Mouse (Mus musculus): ENCODE measurements around the gene Pgap2. TPM values are rescaled to one million over a fixed set of nuclear protein-coding genes. Genes with fewer than 3 reads are reported as not detected.

The Pgap2 gene
- 35.2 and 48.2 TPM in 2 replicates for total RNA-seq (2017)

DNA sequence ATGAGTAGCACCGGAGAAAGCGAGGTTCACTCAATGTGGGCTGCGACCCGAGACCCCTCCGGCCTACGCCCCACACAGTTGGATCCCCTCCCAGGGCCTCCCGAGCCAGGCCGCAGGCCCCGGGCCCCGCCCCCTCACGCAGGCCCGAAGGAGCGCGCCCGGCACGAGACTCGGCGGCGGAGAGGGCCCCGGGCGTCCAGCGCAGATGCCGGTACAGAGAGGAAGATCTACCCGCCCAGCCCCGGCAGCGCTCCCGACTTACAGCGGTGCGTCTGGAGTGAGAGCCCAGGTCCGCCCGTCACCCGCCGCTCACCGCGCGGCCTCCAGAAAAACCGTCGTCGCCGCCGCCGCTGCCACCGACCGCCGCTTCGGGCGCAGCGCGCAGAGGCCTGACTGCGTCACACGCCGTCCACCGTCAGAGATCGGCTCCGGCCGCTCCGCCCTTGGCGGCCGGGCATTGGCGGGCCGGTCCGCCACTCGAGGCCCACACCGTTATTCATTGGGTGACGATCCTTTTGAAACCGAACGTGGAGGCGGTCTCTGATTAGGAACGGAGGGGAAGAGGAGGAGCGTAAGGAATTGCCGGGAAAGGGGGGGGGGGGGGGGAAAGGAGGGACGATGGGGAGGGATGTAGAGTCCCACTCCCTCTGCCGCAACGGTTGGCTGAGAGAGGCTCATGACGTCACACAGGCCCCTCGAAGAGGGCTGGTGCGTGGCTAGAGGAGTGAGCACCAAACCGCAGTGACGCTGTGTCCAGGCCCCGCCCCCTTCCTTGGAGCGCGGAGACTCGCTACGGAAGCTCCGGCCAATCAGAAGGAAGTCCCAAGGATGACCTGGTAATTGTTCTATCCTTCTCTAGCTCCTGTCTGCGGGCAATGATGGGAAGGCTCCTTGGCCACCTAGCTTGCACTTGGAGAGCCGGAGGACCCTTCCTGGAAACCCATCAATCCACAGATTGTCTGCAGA, at the start of gene Pgap2, which contains the start of gene Nup98:
Pgap2 (plus strand) TSS at position 453 of the 966 bp plus-strand sequence.
Nup98 (minus strand) TSS at position 421 of the 966 bp plus-strand sequence.
- peak; percentile 94 to 95 for ATAC-seq (replicated peaks in 1 of 2; ENCODE audit: insufficient read depth in 1 of 2, low FRiP score in 2 of 2, low TSS enrichment in 1 of 2, low read depth in 1 of 2, poor library complexity in 2 of 2, severe bottlenecking in 2 of 2)

DNA sequence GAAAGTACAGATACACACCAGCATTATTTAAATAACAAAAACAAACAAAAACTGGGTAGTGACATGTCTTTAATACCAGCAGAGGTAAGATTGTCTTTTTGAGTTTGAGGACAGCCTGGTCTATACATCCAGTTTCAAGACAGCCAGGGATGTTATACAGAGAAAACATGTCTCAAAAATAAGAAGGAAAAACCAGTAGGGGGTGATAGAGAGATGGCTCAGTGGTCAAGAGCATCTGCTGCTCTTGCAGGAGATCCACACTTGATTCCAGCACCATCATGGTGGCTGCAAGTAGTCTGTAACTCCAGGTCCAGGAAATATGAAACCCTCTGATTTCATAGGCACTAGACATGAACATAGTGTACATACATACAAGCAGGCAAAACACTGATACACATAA, 39.7 kb upstream of the Pgap2 start:
- no peak for ATAC-seq (replicated peaks in 1 of 2; ENCODE audit: insufficient read depth in 1 of 2, low FRiP score in 2 of 2, low TSS enrichment in 1 of 2, low read depth in 1 of 2, poor library complexity in 2 of 2, severe bottlenecking in 2 of 2)

DNA sequence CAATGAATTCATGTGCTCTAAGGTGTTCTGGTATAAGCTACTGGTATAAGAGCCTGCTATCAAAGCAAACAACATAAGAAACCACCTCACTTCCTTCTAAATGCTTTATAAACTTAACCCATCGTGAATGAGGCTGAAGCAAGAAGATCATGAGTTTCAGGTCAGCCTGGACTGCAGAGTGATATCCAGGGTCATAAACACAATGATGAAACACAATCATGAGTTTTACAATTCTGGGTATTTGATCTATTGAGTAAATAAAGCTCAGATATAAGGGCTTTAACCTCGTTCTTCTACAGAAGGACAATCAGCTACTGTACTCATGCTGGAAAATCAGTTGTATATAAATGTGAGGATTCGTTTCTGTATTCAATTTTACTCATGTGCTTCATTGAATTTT, 26.2 kb upstream of the Pgap2 start:
- no peak for ATAC-seq (replicated peaks in 1 of 2; ENCODE audit: insufficient read depth in 1 of 2, low FRiP score in 2 of 2, low TSS enrichment in 1 of 2, low read depth in 1 of 2, poor library complexity in 2 of 2, severe bottlenecking in 2 of 2)

DNA sequence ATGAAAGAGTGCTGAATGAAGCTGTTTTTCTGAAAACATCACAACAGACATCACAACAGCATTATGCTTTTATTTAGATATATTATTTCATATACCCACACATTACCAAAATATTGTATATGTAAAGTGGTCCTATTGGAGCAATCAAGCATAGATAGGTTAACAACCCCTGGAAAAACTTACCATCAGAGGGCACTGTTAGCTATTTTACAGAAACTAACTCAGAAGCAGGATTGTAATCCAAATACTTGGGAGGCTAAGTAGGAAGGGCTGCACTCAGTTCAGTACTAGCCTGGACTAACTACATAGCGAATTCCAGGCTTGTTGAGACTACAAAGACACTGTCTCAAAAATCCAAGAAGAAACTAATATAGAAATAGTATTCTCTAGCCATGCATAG, 17.7 kb upstream of the Pgap2 start:
- ATAC-seq (replicated peaks in 1 of 2; ENCODE audit: insufficient read depth in 1 of 2, low FRiP score in 2 of 2, low TSS enrichment in 1 of 2, low read depth in 1 of 2, poor library complexity in 2 of 2, severe bottlenecking in 2 of 2): no peak

DNA sequence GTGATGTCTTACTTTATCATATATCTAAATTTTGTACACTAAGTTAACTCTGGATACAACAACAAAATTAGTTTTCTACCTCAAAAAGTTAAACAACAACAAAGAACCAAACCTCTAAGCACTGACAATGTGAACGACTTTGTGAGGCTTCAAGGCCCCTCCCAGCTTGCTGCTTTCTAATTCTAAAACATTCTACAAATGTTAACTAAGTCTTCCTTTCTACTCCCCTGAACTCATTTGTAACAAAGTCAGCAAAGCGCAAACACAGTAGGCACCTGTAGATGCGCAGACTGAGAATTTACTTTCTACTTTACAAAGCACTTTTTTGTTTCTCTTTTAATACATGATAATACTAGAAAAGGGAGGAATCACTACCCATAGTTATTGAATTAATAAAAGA, 9.4 kb upstream of the Pgap2 start:
- ATAC-seq (replicated peaks in 1 of 2; ENCODE audit: insufficient read depth in 1 of 2, low FRiP score in 2 of 2, low TSS enrichment in 1 of 2, low read depth in 1 of 2, poor library complexity in 2 of 2, severe bottlenecking in 2 of 2): no peak

- ATAC-seq (replicated peaks in 1 of 2; ENCODE audit: insufficient read depth in 1 of 2, low FRiP score in 2 of 2, low TSS enrichment in 1 of 2, low read depth in 1 of 2, poor library complexity in 2 of 2, severe bottlenecking in 2 of 2): no peak
These were observed 8.8 kb upstream of the Pgap2 start for GRCm38 (mm10) chr7:102200996-102201785.

- no peak for ATAC-seq (replicated peaks in 1 of 2; ENCODE audit: insufficient read depth in 1 of 2, low FRiP score in 2 of 2, low TSS enrichment in 1 of 2, low read depth in 1 of 2, poor library complexity in 2 of 2, severe bottlenecking in 2 of 2)
These were observed 5.6 kb upstream of the Pgap2 start for GRCm38 (mm10) chr7:102204296-102204857.

- ATAC-seq (replicated peaks in 1 of 2; ENCODE audit: insufficient read depth in 1 of 2, low FRiP score in 2 of 2, low TSS enrichment in 1 of 2, low read depth in 1 of 2, poor library complexity in 2 of 2, severe bottlenecking in 2 of 2): no peak
These were observed 4.4 kb upstream of the Pgap2 start for GRCm38 (mm10) chr7:102205646-102206045.

- no peak for ATAC-seq (replicated peaks in 1 of 2; ENCODE audit: insufficient read depth in 1 of 2, low FRiP score in 2 of 2, low TSS enrichment in 1 of 2, low read depth in 1 of 2, poor library complexity in 2 of 2, severe bottlenecking in 2 of 2)
These were observed 1.1 kb upstream of the Pgap2 start for GRCm38 (mm10) chr7:102208806-102209363.

- no peak for ATAC-seq (replicated peaks in 1 of 2; ENCODE audit: insufficient read depth in 1 of 2, low FRiP score in 2 of 2, low TSS enrichment in 1 of 2, low read depth in 1 of 2, poor library complexity in 2 of 2, severe bottlenecking in 2 of 2)
These were observed 1.1 kb downstream of the Pgap2 start for GRCm38 (mm10) chr7:102211071-102211470.

DNA sequence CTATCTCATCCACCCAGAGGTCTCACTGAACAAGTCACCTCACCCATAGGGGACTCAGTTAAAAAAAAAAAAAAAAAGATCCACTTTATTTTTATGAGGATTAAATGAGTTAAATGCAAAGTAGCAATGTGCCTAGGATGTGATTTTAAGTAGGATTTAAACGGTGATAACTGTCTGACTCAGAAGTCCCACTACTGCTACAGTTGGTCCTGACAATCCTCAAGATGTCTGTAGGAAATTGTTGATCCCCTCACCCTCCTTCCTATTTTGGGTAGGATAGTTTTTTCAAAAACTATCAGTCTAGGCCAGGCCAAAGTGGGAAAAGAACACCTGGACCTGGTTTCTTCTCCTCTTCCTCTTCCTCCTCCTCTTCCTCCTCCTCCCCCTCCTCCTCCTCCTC, 11.9 kb downstream of the Pgap2 start:
- ATAC-seq (replicated peaks in 1 of 2; ENCODE audit: insufficient read depth in 1 of 2, low FRiP score in 2 of 2, low TSS enrichment in 1 of 2, low read depth in 1 of 2, poor library complexity in 2 of 2, severe bottlenecking in 2 of 2): no peak

DNA sequence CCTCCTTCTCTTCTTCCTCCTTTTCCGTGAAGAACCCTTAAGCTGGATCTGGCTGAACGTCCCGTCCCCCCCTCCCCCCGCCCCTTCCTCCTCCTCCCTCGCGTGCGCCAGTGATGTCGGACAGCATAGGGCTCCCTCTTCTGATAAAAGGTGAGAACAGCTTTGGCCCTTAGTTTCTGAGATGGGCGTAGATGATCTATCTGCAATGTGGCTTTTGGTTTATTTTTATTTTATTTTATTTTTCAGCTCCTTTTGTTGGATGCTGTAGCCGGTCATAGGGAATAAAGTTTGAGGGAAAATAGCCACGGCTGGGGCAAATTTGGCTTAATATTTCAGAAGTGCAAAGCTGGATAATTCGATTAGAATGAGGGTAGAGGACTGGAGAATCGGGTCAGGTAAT, 12.3 kb downstream of the Pgap2 start:
- peak; percentile 80 to 83 for ATAC-seq (replicated peaks in 1 of 2; ENCODE audit: insufficient read depth in 1 of 2, low FRiP score in 2 of 2, low TSS enrichment in 1 of 2, low read depth in 1 of 2, poor library complexity in 2 of 2, severe bottlenecking in 2 of 2)

DNA sequence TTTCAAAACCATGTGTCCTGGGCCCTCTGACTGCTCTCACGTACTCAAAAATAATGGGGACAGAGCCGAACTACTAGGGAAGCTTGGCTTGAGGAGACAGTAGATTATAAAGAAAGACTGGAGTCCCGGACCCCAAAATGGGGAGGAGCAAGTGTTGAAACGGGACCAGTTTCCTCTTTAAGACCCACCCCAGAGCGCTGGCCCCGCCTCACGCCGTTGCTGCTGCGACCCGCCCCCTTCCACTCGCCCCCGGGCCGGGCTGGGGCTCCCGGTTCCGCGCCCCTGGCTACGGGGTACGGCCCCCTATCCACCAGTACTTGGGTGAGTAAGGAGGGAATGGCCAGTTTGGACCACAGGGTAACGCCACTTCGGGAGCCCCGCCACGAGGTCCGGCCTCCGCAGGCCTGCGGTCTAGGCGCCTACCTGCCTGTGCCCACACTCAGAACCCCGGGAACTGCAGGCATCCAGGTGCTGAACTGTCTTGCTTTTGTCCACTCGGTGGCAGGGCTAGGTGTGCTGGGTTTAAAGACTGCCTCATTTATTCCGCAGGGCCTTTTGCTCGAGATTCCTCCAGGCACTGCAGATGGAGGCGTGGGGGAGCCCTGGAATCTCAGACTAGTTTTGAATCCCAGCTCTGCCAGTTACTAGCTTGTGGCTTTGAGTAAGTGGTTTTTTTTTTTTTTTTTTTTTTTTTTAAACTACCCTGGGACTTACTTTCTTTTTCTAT, 13.0 kb downstream of the Pgap2 start:
- ATAC-seq (replicated peaks in 1 of 2; ENCODE audit: insufficient read depth in 1 of 2, low FRiP score in 2 of 2, low TSS enrichment in 1 of 2, low read depth in 1 of 2, poor library complexity in 2 of 2, severe bottlenecking in 2 of 2): peak; percentile 76 to 84

GRCm38 (mm10) chr7:102223883-102224738, 14.1 kb downstream of the Pgap2 start:
- ATAC-seq (replicated peaks in 1 of 2; ENCODE audit: insufficient read depth in 1 of 2, low FRiP score in 2 of 2, low TSS enrichment in 1 of 2, low read depth in 1 of 2, poor library complexity in 2 of 2, severe bottlenecking in 2 of 2): no peak

DNA sequence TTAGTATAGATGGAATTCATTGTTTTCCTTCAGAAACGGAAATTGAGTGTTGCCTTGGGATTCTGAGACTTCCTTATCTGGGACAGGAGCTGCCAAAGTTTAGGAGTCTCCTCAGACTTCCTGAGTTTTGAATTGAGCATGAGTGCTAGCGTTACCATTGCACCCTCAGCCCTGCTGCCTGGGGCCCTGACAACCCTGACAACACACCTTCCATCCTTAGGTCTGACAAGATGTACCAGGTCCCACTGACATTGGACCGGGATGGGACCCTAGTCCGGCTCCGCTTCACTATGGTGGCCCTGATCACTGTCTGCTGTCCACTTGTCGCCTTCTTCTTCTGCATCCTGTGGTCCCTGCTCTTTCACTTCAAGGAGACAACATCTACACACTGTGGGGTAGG, 16.0 kb downstream of the Pgap2 start:
- ATAC-seq (replicated peaks in 1 of 2; ENCODE audit: insufficient read depth in 1 of 2, low FRiP score in 2 of 2, low TSS enrichment in 1 of 2, low read depth in 1 of 2, poor library complexity in 2 of 2, severe bottlenecking in 2 of 2): no peak

DNA sequence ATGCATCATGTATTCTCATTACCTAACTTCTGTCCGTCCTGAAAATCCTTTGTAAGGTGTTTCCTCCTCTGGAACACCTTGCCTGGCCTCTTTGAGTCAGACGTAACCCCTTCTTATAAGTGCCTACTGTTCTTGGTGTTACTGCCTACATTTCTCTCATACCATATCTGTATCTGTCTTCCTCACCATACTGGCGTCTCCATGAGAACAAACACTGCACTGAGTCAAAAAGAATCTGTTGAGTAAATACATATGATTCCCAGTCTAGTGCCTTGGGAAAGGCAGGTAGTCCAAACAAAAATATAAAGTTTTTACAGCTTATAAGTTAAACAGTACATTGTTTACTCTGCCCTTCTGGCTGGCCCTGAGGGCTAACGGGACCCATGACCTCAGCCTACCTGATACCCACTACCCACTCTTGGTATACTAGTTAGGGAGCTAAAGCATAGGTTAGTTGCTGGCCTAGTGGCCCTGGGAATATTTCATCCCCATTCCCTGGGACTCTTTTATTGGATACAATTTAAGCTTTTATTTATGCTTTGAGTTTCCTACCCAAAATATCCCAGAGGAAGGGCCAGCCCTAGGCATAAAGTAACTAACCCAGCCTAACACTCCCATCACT, 18.2 kb downstream of the Pgap2 start:
- no peak for ATAC-seq (replicated peaks in 1 of 2; ENCODE audit: insufficient read depth in 1 of 2, low FRiP score in 2 of 2, low TSS enrichment in 1 of 2, low read depth in 1 of 2, poor library complexity in 2 of 2, severe bottlenecking in 2 of 2)
